Mouse (Mus musculus) liver, postnatal 0 days (tissue): ENCODE results near the gene Hoxb5. TPM values are rescaled to one million over a fixed set of nuclear protein-coding genes. Genes with fewer than 3 reads are reported as not detected.

Experiments
- ATAC-seq: fragments of 200-750 bp; cut with Nextera tagmentation; 2 replicates; pipeline ENCODE4 v1.8.0; 2017; ENCODE audit warnings: mild to moderate bottlenecking, moderate library complexity
- DNase-seq: peaks from one replicate; pipeline ENCODE4 v3.0.0-alpha.2; 2016
- H3K27ac ChIP-seq: fragments of 300-500 bp; sonication (generic); 2 replicates; pipeline ENCODE4 v1.5.1; 2014; ENCODE audit warnings: antibody characterized with exemption, moderate library complexity, mild to moderate bottlenecking, low read depth
- H3K27me3 ChIP-seq: fragments of 300-500 bp; sonication (generic); 2 replicates; pipeline ENCODE4 v1.6.1; 2014; ENCODE audit warnings: low read length, control low read depth, mixed read lengths; ENCODE audit not compliant: insufficient read depth
- H3K36me3 ChIP-seq: fragments of 300-500 bp; sonication (generic); replicated peaks from 2 replicates; pipeline ENCODE4 v1.6.1; 2014; ENCODE audit warnings: mild to moderate bottlenecking, control low read depth, low read length, moderate library complexity, mixed read lengths; ENCODE audit not compliant: insufficient read depth
- H3K4me1 ChIP-seq: fragments of 300-500 bp; sonication (generic); 2 replicates; pipeline ENCODE4 v1.6.1; 2014; ENCODE audit warnings: antibody characterized with exemption, mild to moderate bottlenecking, control low read depth; ENCODE audit not compliant: insufficient read depth
- H3K4me2 ChIP-seq: fragments of 300-500 bp; sonication (generic); 2 replicates; pipeline ENCODE4 v1.6.1; 2014; ENCODE audit warnings: low read depth, mild to moderate bottlenecking, low read length, moderate library complexity, mixed read lengths
- H3K4me3 ChIP-seq: fragments of 300-500 bp; sonication (generic); 2 replicates; pipeline ENCODE4 v1.5.1; 2014; ENCODE audit warnings: low read depth, low read length
- H3K9ac ChIP-seq: fragments of 300-500 bp; sonication (generic); replicated peaks from 2 replicates; pipeline ENCODE4 v1.6.1; 2014; ENCODE audit warnings: mild to moderate bottlenecking, moderate library complexity
- H3K9me3 ChIP-seq: fragments of 300-500 bp; sonication (generic); 2 replicates; pipeline ENCODE4 v1.6.1; 2016; ENCODE audit warnings: mild to moderate bottlenecking, control low read depth, low read length, mixed read lengths
- CTCF ChIP-seq: sonication (generic); IDR thresholded peaks from 2 replicates; pipeline ENCODE4 v1.5.1; 2016; ENCODE audit warnings: antibody characterized with exemption, low read depth
- EP300 ChIP-seq: IDR thresholded peaks from 2 replicates; pipeline ENCODE4 v1.6.1; 2016; ENCODE audit warnings: antibody characterized with exemption, low read depth, mild to moderate bottlenecking
- WGBS: fragments of 180-500 bp; shearing (Covaris S2); extraction: QIAGEN DNeasy Blood & Tissue Kit; methylation state at CpG from one replicate; pipeline ENCODE4 v1.1.7; 2014; ENCODE audit not compliant: insufficient replicate concordance; 5-methylcytosine and 5-hydroxymethylcytosine counted together
- polyA plus RNA-seq: library from polyadenylated mRNA; unstranded; fragments of >200 nt; fragmentation: Nextera tagmentation; extraction: Ambion mirVana; gene quantifications from 2 replicates; pipeline ENCODE4 v1.2.1, GENCODE M21; 2015

Gene Hoxb5
- polyA plus RNA-seq, 1 experiment from 2014 or later = 0.75 TPM

- no peaks in the 10 kb centered on the region for H3K36me3 ChIP-seq
- 39% methylated on average over 2 of the region's 2 CpGs for WGBS
- no peak for ATAC-seq
- H3K4me3 ChIP-seq = no peak overlapping the region
- H3K4me1 ChIP-seq = 0 out of 2 replicates have a peak, but pooled peaks cover 3% of the 10 kb centered on the region
- H3K27me3 ChIP-seq = peaks cover 75% of the 10 kb centered on the region
- no peak overlapping the region for H3K9ac ChIP-seq
- H3K27ac ChIP-seq = no peak overlapping the region
- TF ChIP-seq EP300 = no peak
- TF ChIP-seq CTCF = no peak
- no peak for DNase-seq
- no peaks in the 10 kb centered on the region for H3K9me3 ChIP-seq
- no peak overlapping the region for H3K4me2 ChIP-seq
These were observed 30.8 kb downstream of the Hoxb5 start for GRCm38 (mm10) chr11:96334002-96334364.

- DNase-seq (no peak), ATAC-seq (no peak)
- no peak overlapping the region for H3K9ac ChIP-seq
- H3K4me2 ChIP-seq = no peak overlapping the region
- TF ChIP-seq CTCF (no peak), EP300 (no peak)
- H3K4me1 ChIP-seq = 0 out of 2 replicates have a peak, but pooled peaks cover 3% of the 10 kb centered on the region
- WGBS = 50% methylated on average over 3 of the region's 3 CpGs
- H3K36me3 ChIP-seq = no peaks in the 10 kb centered on the region
- H3K9me3 ChIP-seq = no peaks in the 10 kb centered on the region
- no peak overlapping the region for H3K4me3 ChIP-seq
- peaks cover 76% of the 10 kb centered on the region for H3K27me3 ChIP-seq
- no peak overlapping the region for H3K27ac ChIP-seq
These were observed 31.9 kb downstream of the Hoxb5 start for GRCm38 (mm10) chr11:96334998-96335397.

GRCm38 (mm10) chr11:96336597-96336996, 33.5 kb downstream of the Hoxb5 start:
- no peak for TF ChIP-seq CTCF
- no peak for TF ChIP-seq EP300
- Histone ChIP-seq H3K27me3 (peaks cover 78% of the 10 kb centered on the region), H3K4me3 (no peak overlapping the region), H3K27ac (no peak overlapping the region), H3K4me1 (0 out of 2 replicates have a peak, but pooled peaks cover 3% of the 10 kb centered on the region), H3K9me3 (no peaks in the 10 kb centered on the region), H3K4me2 (no peak overlapping the region), H3K36me3 (no peaks in the 10 kb centered on the region), H3K9ac (no peak overlapping the region)
- no peak for ATAC-seq
- DNase-seq = no peak
- 51% methylated on average over 2 of the region's 2 CpGs for WGBS

- 43% methylated on average over 6 of the region's 6 CpGs for WGBS
- DNase-seq = no peak
- H3K27ac ChIP-seq = no peak overlapping the region
- no peak overlapping the region for H3K9ac ChIP-seq
- ATAC-seq = no peak
- 0 out of 2 replicates have a peak, but pooled peaks cover 3% of the 10 kb centered on the region for H3K4me1 ChIP-seq
- peaks cover 78% of the 10 kb centered on the region for H3K27me3 ChIP-seq
- no peaks in the 10 kb centered on the region for H3K9me3 ChIP-seq
- H3K36me3 ChIP-seq = no peaks in the 10 kb centered on the region
- TF ChIP-seq EP300 (no peak), CTCF (no peak)
- H3K4me3 ChIP-seq = no peak overlapping the region
- no peak overlapping the region for H3K4me2 ChIP-seq
These were observed 33.9 kb downstream of the Hoxb5 start for GRCm38 (mm10) chr11:96337026-96337425.

- 52% methylated on average over 7 of the region's 7 CpGs for WGBS
- peaks cover 78% of the 10 kb centered on the region for H3K27me3 ChIP-seq
- H3K9ac ChIP-seq = no peak overlapping the region
- DNase-seq (no peak), ATAC-seq (no peak)
- H3K4me3 ChIP-seq = no peak overlapping the region
- H3K9me3 ChIP-seq = no peaks in the 10 kb centered on the region
- TF ChIP-seq CTCF (no peak), EP300 (no peak)
- no peaks in the 10 kb centered on the region for H3K4me1 ChIP-seq
- no peak overlapping the region for H3K27ac ChIP-seq
- no peak overlapping the region for H3K4me2 ChIP-seq
- no peaks in the 10 kb centered on the region for H3K36me3 ChIP-seq
These were observed 36.1 kb downstream of the Hoxb5 start for GRCm38 (mm10) chr11:96338957-96339855.

GRCm38 (mm10) chr11:96340698-96341365, 37.7 kb downstream of the Hoxb5 start:
- DNase-seq (no peak), ATAC-seq (no peak)
- Histone ChIP-seq H3K27ac (peak overlapping the region; percentile 51; the same call in 1 of the 2 replicates), H3K4me2 (peak overlapping the region; percentile 62), H3K36me3 (no peaks in the 10 kb centered on the region), H3K9me3 (no peaks in the 10 kb centered on the region), H3K4me3 (peak overlapping the region; percentile 26), H3K9ac (no peak overlapping the region), H3K27me3 (peaks cover 79% of the 10 kb centered on the region), H3K4me1 (no peaks in the 10 kb centered on the region; the same call in 1 of the 2 replicates)
- TF ChIP-seq CTCF = no peak
- no peak for TF ChIP-seq EP300
- under 1% methylated on average over 28 of the region's 36 CpGs for WGBS
